Mouse (Mus musculus) kidney, embryonic 16.5 days (tissue): ENCODE measurements around the gene Fgfr2. TPM values are rescaled to one million over a fixed set of nuclear protein-coding genes. Genes with fewer than 3 reads are reported as not detected.

ENCODE experiments used
- ATAC-seq: fragments of 200-750 bp; cut with Nextera tagmentation; 2 replicates; pipeline ENCODE4 v1.8.0; 2017; ENCODE audit warnings: moderate TSS enrichment; ENCODE audit not compliant: low FRiP score, low TSS enrichment
- H3K27ac ChIP-seq: fragments of 300-500 bp; sonication (generic); 2 replicates; pipeline ENCODE4 v1.5.1; 2014; ENCODE audit warnings: low read length
- H3K27me3 ChIP-seq: fragments of 300-500 bp; sonication (generic); 2 replicates; pipeline ENCODE4 v1.6.1; 2014; ENCODE audit warnings: low read length, control low read depth, mixed read lengths; ENCODE audit not compliant: insufficient read depth
- H3K36me3 ChIP-seq: fragments of 300-500 bp; sonication (generic); 2 replicates; pipeline ENCODE4 v1.6.1; 2014; ENCODE audit warnings: low read length, control low read depth, mixed read lengths; ENCODE audit not compliant: insufficient read depth
- H3K4me1 ChIP-seq: fragments of 300-500 bp; sonication (generic); 2 replicates; pipeline ENCODE4 v1.6.1; 2014; ENCODE audit warnings: low read length, control low read depth, mixed read lengths; ENCODE audit not compliant: insufficient read depth
- H3K4me2 ChIP-seq: fragments of 300-500 bp; sonication (generic); replicated peaks from 2 replicates; pipeline ENCODE4 v1.6.1; 2014; ENCODE audit warnings: low read depth, low read length
- H3K4me3 ChIP-seq: fragments of 300-500 bp; sonication (generic); 2 replicates; pipeline ENCODE4 v1.5.1; 2014; ENCODE audit warnings: mild to moderate bottlenecking, low read length
- H3K9ac ChIP-seq: fragments of 300-500 bp; sonication (generic); replicated peaks from 2 replicates; pipeline ENCODE4 v1.6.1; 2014; ENCODE audit warnings: low read length
- H3K9me3 ChIP-seq: fragments of 300-500 bp; sonication (generic); 2 replicates; pipeline ENCODE4 v1.6.1; 2016; ENCODE audit warnings: low read length, control low read depth
- WGBS: fragments of 180-500 bp; shearing (Covaris S2); extraction: QIAGEN DNeasy Blood & Tissue Kit; methylation state at CpG from one replicate; pipeline ENCODE4 v1.1.7; 2014; 5-methylcytosine and 5-hydroxymethylcytosine counted together
- polyA plus RNA-seq: library from polyadenylated mRNA; unstranded; fragments of >200 nt; fragmentation: Nextera tagmentation; extraction: Ambion mirVana; gene quantifications from 2 replicates; pipeline ENCODE4 v1.2.1, GENCODE M21; 2015

The Fgfr2 gene
- polyA plus RNA-seq, 1 experiment from 2014 or later, result 118 TPM

GRCm38 (mm10) chr7:132333078-132333477 is 790.1 kb downstream of the Fgfr2 start:
- H3K9me3 ChIP-seq, result 0 out of 2 replicates have a peak, but pooled peaks cover 4% of the 10 kb centered on the region
- no peaks in the 10 kb centered on the region for H3K27me3 ChIP-seq
- ATAC-seq, result no peak
- H3K4me3 ChIP-seq, result no peak overlapping the region
- no peak overlapping the region for H3K4me2 ChIP-seq
- peaks cover 22% of the 10 kb centered on the region for H3K4me1 ChIP-seq
- H3K27ac ChIP-seq, result no peak overlapping the region
- 47% methylated on average over 1 of the region's 1 CpGs for WGBS
- no peaks in the 10 kb centered on the region for H3K36me3 ChIP-seq
- no peak overlapping the region for H3K9ac ChIP-seq

- H3K4me2 ChIP-seq, result no peak overlapping the region
- H3K4me1 ChIP-seq, result peaks cover 20% of the 10 kb centered on the region
- no peaks in the 10 kb centered on the region for H3K27me3 ChIP-seq
- WGBS, result 54% methylated on average over 11 of the region's 11 CpGs
- no peak overlapping the region for H3K27ac ChIP-seq
- no peak overlapping the region for H3K9ac ChIP-seq
- ATAC-seq, result no peak
- no peak overlapping the region for H3K4me3 ChIP-seq
- H3K9me3 ChIP-seq, result 0 out of 2 replicates have a peak, but pooled peaks cover 4% of the 10 kb centered on the region
- H3K36me3 ChIP-seq, result no peaks in the 10 kb centered on the region
Observed at GRCm38 (mm10) chr7:132332176-132332575, 791.0 kb downstream of the Fgfr2 start.

GRCm38 (mm10) chr7:132330179-132330578 is 793.0 kb downstream of the Fgfr2 start:
- no peak overlapping the region for H3K9ac ChIP-seq
- H3K9me3 ChIP-seq, result no peaks in the 10 kb centered on the region
- no peak for ATAC-seq
- no peaks in the 10 kb centered on the region for H3K36me3 ChIP-seq
- 22% methylated on average over 1 of the region's 1 CpGs for WGBS
- H3K4me1 ChIP-seq, result peaks cover 21% of the 10 kb centered on the region
- no peak overlapping the region for H3K27ac ChIP-seq
- no peak overlapping the region for H3K4me2 ChIP-seq
- H3K4me3 ChIP-seq, result no peak overlapping the region
- H3K27me3 ChIP-seq, result no peaks in the 10 kb centered on the region

- Histone ChIP-seq H3K4me2 (no peak overlapping the region), H3K27me3 (no peaks in the 10 kb centered on the region), H3K36me3 (no peaks in the 10 kb centered on the region), H3K4me1 (peaks cover 21% of the 10 kb centered on the region), H3K9ac (no peak overlapping the region), H3K27ac (no peak overlapping the region), H3K4me3 (no peak overlapping the region), H3K9me3 (no peaks in the 10 kb centered on the region)
- WGBS, result 92% methylated on average over 1 of the region's 1 CpGs
- no peak for ATAC-seq
Observed at GRCm38 (mm10) chr7:132328648-132329047, 794.5 kb downstream of the Fgfr2 start.

GRCm38 (mm10) chr7:132325549-132326331 is 797.4 kb downstream of the Fgfr2 start:
- no peaks in the 10 kb centered on the region for H3K27me3 ChIP-seq
- ATAC-seq, result peak; percentile 93
- no peak overlapping the region for H3K4me2 ChIP-seq
- 46% methylated on average over 5 of the region's 5 CpGs for WGBS
- H3K4me3 ChIP-seq, result no peak overlapping the region
- no peaks in the 10 kb centered on the region for H3K36me3 ChIP-seq
- H3K27ac ChIP-seq, result peak overlapping the region; percentile 80
- H3K9me3 ChIP-seq, result no peaks in the 10 kb centered on the region
- H3K9ac ChIP-seq, result no peak overlapping the region
- peaks cover 13% of the 10 kb centered on the region for H3K4me1 ChIP-seq

GRCm38 (mm10) chr7:132323430-132323829 is 799.7 kb downstream of the Fgfr2 start:
- H3K9ac ChIP-seq, result no peak overlapping the region
- no peaks in the 10 kb centered on the region for H3K9me3 ChIP-seq
- no peak overlapping the region for H3K4me2 ChIP-seq
- H3K4me1 ChIP-seq, result peaks cover 14% of the 10 kb centered on the region
- no peak overlapping the region for H3K27ac ChIP-seq
- H3K36me3 ChIP-seq, result no peaks in the 10 kb centered on the region
- H3K27me3 ChIP-seq, result no peaks in the 10 kb centered on the region
- no peak overlapping the region for H3K4me3 ChIP-seq
- 71% methylated on average over 5 of the region's 5 CpGs for WGBS
- no peak for ATAC-seq

GRCm38 (mm10) chr7:132321392-132321958 is 801.7 kb downstream of the Fgfr2 start:
- no peak overlapping the region for H3K9ac ChIP-seq
- no peaks in the 10 kb centered on the region for H3K27me3 ChIP-seq
- WGBS, result 71% methylated on average over 2 of the region's 2 CpGs
- no peak for ATAC-seq
- H3K9me3 ChIP-seq, result no peaks in the 10 kb centered on the region
- peaks cover 14% of the 10 kb centered on the region for H3K4me1 ChIP-seq
- no peak overlapping the region for H3K27ac ChIP-seq
- H3K36me3 ChIP-seq, result no peaks in the 10 kb centered on the region
- H3K4me3 ChIP-seq, result no peak overlapping the region
- H3K4me2 ChIP-seq, result no peak overlapping the region

- under 1% methylated on average over 34 of the region's 34 CpGs for WGBS
Observed at GRCm38 (mm10) chr7:132317036-132317541, 806.1 kb downstream of the Fgfr2 start, which contains the start of gene Chst15. Gene Chst15, minus strand, starts transcription at chr7:132317228.

GRCm38 (mm10) chr7:132316101-132317035 is 806.8 kb downstream of the Fgfr2 start:
- peak overlapping the region; percentile 78 for H3K4me3 ChIP-seq
- ATAC-seq, result peak; percentile 77
- H3K27ac ChIP-seq, result peak overlapping the region; percentile 81
- no peaks in the 10 kb centered on the region for H3K36me3 ChIP-seq
- H3K4me1 ChIP-seq, result peaks cover 16% of the 10 kb centered on the region
- peak overlapping the region; percentile 98 for H3K4me2 ChIP-seq
- peak overlapping the region; percentile 86 for H3K9ac ChIP-seq
- WGBS, result under 1% methylated on average over 79 of the region's 79 CpGs
- H3K9me3 ChIP-seq, result no peaks in the 10 kb centered on the region
- H3K27me3 ChIP-seq, result no peaks in the 10 kb centered on the region

More at GRCm38 (mm10) chr7:132317036-132317541, 806.1 kb downstream of the Fgfr2 start, which contains the start of gene Chst15:
- peak; percentile 64 for ATAC-seq
- H3K4me3 ChIP-seq, result peak within 1 kb of the TSS; percentile 78
- peak within 1 kb of the TSS; percentile 86 for H3K9ac ChIP-seq
- no peaks in the 10 kb centered on the region for H3K9me3 ChIP-seq
- peak within 1 kb of the TSS; percentile 98 for H3K4me2 ChIP-seq
- H3K4me1 ChIP-seq, result peaks cover 16% of the 10 kb centered on the region
- H3K27me3 ChIP-seq, result no peaks in the 10 kb centered on the region
- H3K36me3 ChIP-seq, result no peaks in the 10 kb centered on the region
- H3K27ac ChIP-seq, result peak within 1 kb of the TSS; percentile 81
